Mouse (Mus musculus): ENCODE results near the gene Stk32c. TPM values are rescaled to one million over a fixed set of nuclear protein-coding genes. Genes with fewer than 3 reads are reported as not detected.

The Stk32c gene
- polyA plus RNA-seq, 1 experiment from 2014 or later: 0.12 TPM

- Histone ChIP-seq H3K27ac (replicated peaks) (0 out of 2 replicates have a peak overlapping the region, but pooled peaks have one; percentile 4), H3K9me3 (no peaks in the 10 kb centered on the region), H3K4me3 (no peak overlapping the region), H3K36me3 (replicated peaks) (no peaks in the 10 kb centered on the region), H3K27me3 (replicated peaks; ENCODE audit: low read depth, poor library complexity, severe bottlenecking) (peaks cover 32% of the 10 kb centered on the region), H3K4me1 (peaks cover 30% of the 10 kb centered on the region)
- WGBS: 36% methylated on average over 10 of the region's 10 CpGs
- DNase-seq (ENCODE audit: low spot score): peak; percentile 70
Measured at GRCm38 (mm10) chr7:139151116-139151515, 62.0 kb downstream of the Stk32c start.

GRCm38 (mm10) chr7:139149373-139149772, 63.7 kb downstream of the Stk32c start:
- peaks cover 32% of the 10 kb centered on the region for H3K27me3 ChIP-seq (replicated peaks; ENCODE audit: low read depth, poor library complexity, severe bottlenecking)
- DNase-seq (ENCODE audit: low spot score): no peak
- WGBS: 29% methylated on average over 7 of the region's 7 CpGs
- no peaks in the 10 kb centered on the region for H3K36me3 ChIP-seq (replicated peaks)
- H3K27ac ChIP-seq (replicated peaks): no peak overlapping the region
- H3K4me1 ChIP-seq: peaks cover 42% of the 10 kb centered on the region
- no peak overlapping the region for H3K4me3 ChIP-seq
- no peaks in the 10 kb centered on the region for H3K9me3 ChIP-seq

GRCm38 (mm10) chr7:139147360-139147759, 65.7 kb downstream of the Stk32c start:
- peak; percentile 30 for DNase-seq (ENCODE audit: low spot score)
- Histone ChIP-seq H3K4me1 (peaks cover 43% of the 10 kb centered on the region), H3K36me3 (replicated peaks) (no peaks in the 10 kb centered on the region), H3K9me3 (no peaks in the 10 kb centered on the region), H3K4me3 (no peak overlapping the region), H3K27ac (replicated peaks) (peak overlapping the region; percentile 65), H3K27me3 (replicated peaks; ENCODE audit: low read depth, poor library complexity, severe bottlenecking) (peaks cover 30% of the 10 kb centered on the region)
- WGBS: 41% methylated on average over 4 of the region's 4 CpGs

- peaks cover 43% of the 10 kb centered on the region for H3K27me3 ChIP-seq (replicated peaks; ENCODE audit: low read depth, poor library complexity, severe bottlenecking)
- H3K27ac ChIP-seq (replicated peaks): peak overlapping the region; percentile 40
- peaks cover 39% of the 10 kb centered on the region for H3K4me1 ChIP-seq
Measured at GRCm38 (mm10) chr7:139145891-139146290, 67.2 kb downstream of the Stk32c start.

GRCm38 (mm10) chr7:139143785-139144184, 69.3 kb downstream of the Stk32c start:
- H3K27me3 ChIP-seq (replicated peaks; ENCODE audit: low read depth, poor library complexity, severe bottlenecking): peaks cover 36% of the 10 kb centered on the region
- DNase-seq (ENCODE audit: low spot score): no peak
- H3K4me3 ChIP-seq: no peak overlapping the region
- no peaks in the 10 kb centered on the region for H3K36me3 ChIP-seq (replicated peaks)
- 74% methylated on average over 1 of the region's 1 CpGs for WGBS
- peaks cover 53% of the 10 kb centered on the region for H3K4me1 ChIP-seq
- H3K27ac ChIP-seq (replicated peaks): no peak overlapping the region
- H3K9me3 ChIP-seq: no peaks in the 10 kb centered on the region

More at GRCm38 (mm10) chr7:139145891-139146290, 67.2 kb downstream of the Stk32c start:
- Histone ChIP-seq H3K4me3 (no peak overlapping the region), H3K36me3 (replicated peaks) (no peaks in the 10 kb centered on the region), H3K9me3 (no peaks in the 10 kb centered on the region)
- DNase-seq (ENCODE audit: low spot score): no peak
- 42% methylated on average over 7 of the region's 7 CpGs for WGBS

GRCm38 (mm10) chr7:139139921-139140461, 73.1 kb downstream of the Stk32c start:
- DNase-seq (ENCODE audit: low spot score): peak; percentile 55
- Histone ChIP-seq H3K36me3 (replicated peaks) (no peaks in the 10 kb centered on the region), H3K9me3 (no peaks in the 10 kb centered on the region), H3K27ac (replicated peaks) (peak overlapping the region; percentile 40), H3K27me3 (replicated peaks; ENCODE audit: low read depth, poor library complexity, severe bottlenecking) (peaks cover 41% of the 10 kb centered on the region), H3K4me3 (0 out of 2 replicates have a peak overlapping the region, but pooled peaks have one; percentile 2), H3K4me1 (peaks cover 41% of the 10 kb centered on the region)
- 5% methylated on average over 11 of the region's 11 CpGs for WGBS

GRCm38 (mm10) chr7:139136906-139137491, 76.1 kb downstream of the Stk32c start:
- peaks cover 35% of the 10 kb centered on the region for H3K27me3 ChIP-seq (replicated peaks; ENCODE audit: low read depth, poor library complexity, severe bottlenecking)
- H3K4me1 ChIP-seq: peaks cover 37% of the 10 kb centered on the region
- 76% methylated on average over 5 of the region's 5 CpGs for WGBS
- no peak overlapping the region for H3K27ac ChIP-seq (replicated peaks)
- no peak overlapping the region for H3K4me3 ChIP-seq
- DNase-seq (ENCODE audit: low spot score): no peak
- H3K9me3 ChIP-seq: no peaks in the 10 kb centered on the region
- no peaks in the 10 kb centered on the region for H3K36me3 ChIP-seq (replicated peaks)

GRCm38 (mm10) chr7:139135236-139135635, 77.9 kb downstream of the Stk32c start:
- H3K4me1 ChIP-seq: peaks cover 41% of the 10 kb centered on the region
- 84% methylated on average over 5 of the region's 5 CpGs for WGBS

GRCm38 (mm10) chr7:139133446-139133845, 79.7 kb downstream of the Stk32c start:
- H3K4me1 ChIP-seq: peaks cover 32% of the 10 kb centered on the region
- no peaks in the 10 kb centered on the region for H3K36me3 ChIP-seq (replicated peaks)
- 85% methylated on average over 3 of the region's 3 CpGs for WGBS
- DNase-seq (ENCODE audit: low spot score): no peak
- H3K4me3 ChIP-seq: no peak overlapping the region
- peaks cover 12% of the 10 kb centered on the region; the same call in 1 of the 2 replicates for H3K27me3 ChIP-seq (replicated peaks; ENCODE audit: low read depth, poor library complexity, severe bottlenecking)
- no peak overlapping the region for H3K27ac ChIP-seq (replicated peaks)
- no peaks in the 10 kb centered on the region for H3K9me3 ChIP-seq

More at GRCm38 (mm10) chr7:139135236-139135635, 77.9 kb downstream of the Stk32c start:
- Histone ChIP-seq H3K9me3 (no peaks in the 10 kb centered on the region), H3K4me3 (no peak overlapping the region), H3K27ac (replicated peaks) (no peak overlapping the region), H3K27me3 (replicated peaks; ENCODE audit: low read depth, poor library complexity, severe bottlenecking) (peaks cover 19% of the 10 kb centered on the region), H3K36me3 (replicated peaks) (no peaks in the 10 kb centered on the region)
- no peak for DNase-seq (ENCODE audit: low spot score)

GRCm38 (mm10) chr7:139131538-139131937, 81.6 kb downstream of the Stk32c start:
- H3K36me3 ChIP-seq (replicated peaks): no peaks in the 10 kb centered on the region
- H3K9me3 ChIP-seq: no peaks in the 10 kb centered on the region
- 71% methylated on average over 8 of the region's 8 CpGs for WGBS
- DNase-seq (ENCODE audit: low spot score): no peak
- H3K4me3 ChIP-seq: no peak overlapping the region
- peaks cover 28% of the 10 kb centered on the region for H3K4me1 ChIP-seq
- no peaks in the 10 kb centered on the region; the same call in 1 of the 2 replicates for H3K27me3 ChIP-seq (replicated peaks; ENCODE audit: low read depth, poor library complexity, severe bottlenecking)
- H3K27ac ChIP-seq (replicated peaks): peak overlapping the region; percentile 57; the same call in 1 of the 2 replicates

GRCm38 (mm10) chr7:139130361-139130760, 82.7 kb downstream of the Stk32c start:
- H3K9me3 ChIP-seq: no peaks in the 10 kb centered on the region
- H3K4me1 ChIP-seq: peaks cover 20% of the 10 kb centered on the region
- 58% methylated on average over 6 of the region's 6 CpGs for WGBS
- no peak for DNase-seq (ENCODE audit: low spot score)
- no peaks in the 10 kb centered on the region; the same call in 1 of the 2 replicates for H3K27me3 ChIP-seq (replicated peaks; ENCODE audit: low read depth, poor library complexity, severe bottlenecking)
- no peak overlapping the region for H3K27ac ChIP-seq (replicated peaks)
- H3K4me3 ChIP-seq: no peak overlapping the region
- H3K36me3 ChIP-seq (replicated peaks): no peaks in the 10 kb centered on the region

GRCm38 (mm10) chr7:139128994-139129393, 84.1 kb downstream of the Stk32c start:
- Histone ChIP-seq H3K9me3 (no peaks in the 10 kb centered on the region), H3K27me3 (replicated peaks; ENCODE audit: low read depth, poor library complexity, severe bottlenecking) (no peaks in the 10 kb centered on the region; the same call in 1 of the 2 replicates), H3K27ac (replicated peaks) (no peak overlapping the region)

GRCm38 (mm10) chr7:139126549-139126948, 86.6 kb downstream of the Stk32c start:
- DNase-seq (ENCODE audit: low spot score): no peak
- H3K27me3 ChIP-seq (replicated peaks; ENCODE audit: low read depth, poor library complexity, severe bottlenecking): peaks cover 4% of the 10 kb centered on the region; the same call in 1 of the 2 replicates
- no peak overlapping the region for H3K27ac ChIP-seq (replicated peaks)
- H3K9me3 ChIP-seq: no peaks in the 10 kb centered on the region
- H3K4me3 ChIP-seq: no peak overlapping the region
- peaks cover 18% of the 10 kb centered on the region for H3K4me1 ChIP-seq
- H3K36me3 ChIP-seq (replicated peaks): no peaks in the 10 kb centered on the region
- 86% methylated on average over 7 of the region's 7 CpGs for WGBS

More at GRCm38 (mm10) chr7:139128994-139129393, 84.1 kb downstream of the Stk32c start:
- no peaks in the 10 kb centered on the region for H3K36me3 ChIP-seq (replicated peaks)
- peaks cover 19% of the 10 kb centered on the region for H3K4me1 ChIP-seq
- no peak overlapping the region for H3K4me3 ChIP-seq
- DNase-seq (ENCODE audit: low spot score): no peak
- WGBS: 82% methylated on average over 4 of the region's 4 CpGs

Measured in embryonic facial prominence, embryonic 10.5 days (tissue).